Mouse (Mus musculus): ENCODE results near the gene Lrp1. TPM values are rescaled to one million over a fixed set of nuclear protein-coding genes. Genes with fewer than 3 reads are reported as not detected.

Lrp1 gene
- total RNA-seq, 2 experiments from 2014 or later = 268 to 307 TPM

GRCm38 (mm10) chr10:127519041-127519701 is 101.8 kb downstream of the Lrp1 start:
- DNase-seq = no peak

- no peak for DNase-seq
Observed at GRCm38 (mm10) chr10:127517941-127518340, 103.0 kb downstream of the Lrp1 start.

GRCm38 (mm10) chr10:127516576-127517260 is 104.2 kb downstream of the Lrp1 start:
- no peak for DNase-seq

- no peak for DNase-seq
Observed at GRCm38 (mm10) chr10:127515983-127516459, 104.9 kb downstream of the Lrp1 start.

GRCm38 (mm10) chr10:127515271-127515982 is 105.5 kb downstream of the Lrp1 start:
- no peak for DNase-seq

- DNase-seq = no peak
Observed at GRCm38 (mm10) chr10:127514764-127515163, 106.2 kb downstream of the Lrp1 start, which contains the start of gene Ndufa4l2. Gene Ndufa4l2, plus strand, starts transcription at chr10:127514967.

GRCm38 (mm10) chr10:127514111-127514698 is 106.7 kb downstream of the Lrp1 start:
- no peak for DNase-seq

- DNase-seq = no peak
Observed at GRCm38 (mm10) chr10:127513501-127514091, 107.4 kb downstream of the Lrp1 start.

- peak; percentile 94 to 95 for DNase-seq
Observed at GRCm38 (mm10) chr10:127512813-127513212, 108.1 kb downstream of the Lrp1 start.

- no peak for DNase-seq
Observed at GRCm38 (mm10) chr10:127512307-127512666, 108.7 kb downstream of the Lrp1 start.

GRCm38 (mm10) chr10:127511634-127512306 is 109.2 kb downstream of the Lrp1 start:
- peak; percentile 77 to 80 for DNase-seq

- DNase-seq = no peak
Observed at GRCm38 (mm10) chr10:127510895-127511617, 109.9 kb downstream of the Lrp1 start.

- DNase-seq = no peak
Observed at GRCm38 (mm10) chr10:127509837-127510701, 110.9 kb downstream of the Lrp1 start.

- DNase-seq = peak; percentile 81 to 82
Observed at GRCm38 (mm10) chr10:127509051-127509836, 111.7 kb downstream of the Lrp1 start.

GRCm38 (mm10) chr10:127508239-127508638 is 112.7 kb downstream of the Lrp1 start:
- peak; percentile 68 to 69 for DNase-seq

- no peak for DNase-seq
Observed at GRCm38 (mm10) chr10:127500894-127501893, 119.8 kb downstream of the Lrp1 start, which contains the start of gene Stac3. Gene Stac3, plus strand, starts transcription at chr10:127501686.

GRCm38 (mm10) chr10:127500042-127500441 is 120.9 kb downstream of the Lrp1 start:
- no peak for DNase-seq

GRCm38 (mm10) chr10:127499516-127499915 is 121.4 kb downstream of the Lrp1 start:
- no peak for DNase-seq
